Mouse (Mus musculus) cerebellum, adult 18-20 months (tissue): ENCODE measurements around the gene Rabggtb.

Experiments used
- DNase-seq, 2 experiments: peaks; one replicate each; pipeline ENCODE4 v3.0.0; 2021

Rabggtb gene

DNA sequence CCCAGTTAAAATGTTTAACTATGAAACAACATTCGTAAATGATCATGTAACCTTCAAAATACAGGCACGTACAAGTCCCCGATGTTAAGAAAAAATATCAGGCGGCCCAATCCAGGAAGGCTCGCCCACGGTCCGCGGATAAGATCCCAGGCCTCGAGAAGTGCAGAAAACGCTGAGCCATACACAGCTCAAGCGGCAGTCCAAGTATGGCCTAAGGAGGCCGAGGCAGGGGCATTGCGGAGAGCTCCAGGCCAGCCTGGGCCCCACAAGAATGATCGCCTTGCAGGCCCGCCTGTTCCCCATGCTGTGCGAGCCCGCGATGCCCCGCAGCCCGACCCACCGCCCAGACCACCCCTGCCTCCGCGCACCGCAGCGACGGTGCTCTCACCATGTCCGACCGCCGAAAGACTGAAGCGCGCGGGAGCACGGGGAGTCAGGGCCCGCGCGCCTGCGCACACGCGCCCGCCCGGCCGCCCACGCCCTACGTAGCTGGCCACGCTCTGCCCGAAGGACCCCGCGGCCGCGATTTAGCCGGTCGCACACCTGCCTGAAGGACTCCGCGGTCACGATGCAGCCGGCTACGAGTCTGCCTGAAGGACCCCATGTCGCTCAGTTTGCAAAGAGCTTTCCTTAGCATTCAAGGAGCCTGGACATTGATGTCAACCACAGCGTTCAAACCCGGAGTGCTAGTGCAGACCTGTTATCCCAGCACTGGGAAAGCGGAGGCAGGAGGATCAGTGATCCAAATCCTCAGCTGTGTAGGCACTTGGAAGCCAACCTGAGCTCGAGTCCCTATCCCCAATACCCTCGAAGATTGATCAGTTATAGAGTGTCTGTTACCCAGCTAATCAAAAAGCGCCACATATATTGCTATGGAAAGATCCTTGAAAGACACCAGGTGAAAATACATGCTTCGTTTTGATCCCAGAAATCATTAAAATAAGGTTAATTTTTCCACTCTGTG is at the start of gene Rabggtb:
Rabggtb (minus strand) TSS at position 464 of the 964 bp plus-strand sequence.
- DNase-seq, result peak; percentile 94 to 97

DNA sequence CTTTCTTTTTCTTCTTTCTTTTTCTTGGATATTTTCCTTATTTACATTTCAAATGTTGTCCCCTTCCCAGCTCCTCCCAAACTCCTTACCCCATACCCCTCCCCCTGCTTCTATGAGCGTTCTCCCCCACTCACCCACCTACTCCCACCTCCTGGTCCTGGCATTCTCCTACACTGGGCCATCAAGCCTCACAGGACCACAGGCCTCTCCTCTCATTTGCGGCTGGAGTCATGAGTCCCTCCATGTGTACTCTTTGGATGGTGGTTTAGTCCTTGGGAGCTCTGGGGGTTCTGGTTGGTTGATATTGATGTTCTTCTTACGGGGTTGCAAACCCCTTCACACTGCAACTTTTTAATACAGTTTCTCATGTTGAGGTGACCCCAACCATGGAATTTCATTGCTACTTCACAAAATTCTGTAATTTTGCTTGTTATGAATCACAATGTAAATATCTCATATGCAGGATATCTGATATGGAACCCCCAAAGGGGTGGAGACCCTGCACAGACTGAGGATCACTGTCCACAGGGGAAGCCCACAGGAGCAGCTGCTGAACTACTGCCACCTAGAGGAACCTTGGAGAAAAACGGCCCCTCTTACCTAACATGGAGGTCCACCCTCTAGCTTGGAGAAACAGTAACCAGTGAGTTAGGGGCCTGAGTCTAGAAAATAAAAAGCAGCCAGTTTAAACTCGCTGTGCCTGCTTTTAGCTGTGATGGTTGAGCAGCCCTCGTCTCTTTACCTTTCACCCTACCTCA is 49.0 kb upstream of the Rabggtb start:
- no peak for DNase-seq

DNA sequence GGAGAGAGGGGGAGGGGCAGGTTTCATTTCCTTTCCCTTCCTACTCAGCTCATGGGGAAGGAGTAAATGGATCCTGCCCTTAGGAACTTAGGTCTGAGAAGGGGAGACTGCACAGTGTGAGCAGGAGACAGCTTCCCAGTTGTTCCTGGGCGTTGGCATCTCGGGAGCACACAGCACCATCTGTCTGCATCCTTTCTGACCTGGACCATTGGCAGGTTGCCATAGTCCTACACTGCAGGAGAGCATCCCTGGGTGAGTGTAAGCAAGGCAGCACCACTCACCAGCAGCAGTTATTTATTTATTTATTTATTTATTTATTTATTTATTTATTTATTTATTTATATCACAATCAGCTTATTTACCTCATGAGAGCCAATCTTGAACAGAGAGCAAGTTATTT is 48.1 kb upstream of the Rabggtb start:
- DNase-seq, result peak in 1 of 2 experiments; percentile 27

DNA sequence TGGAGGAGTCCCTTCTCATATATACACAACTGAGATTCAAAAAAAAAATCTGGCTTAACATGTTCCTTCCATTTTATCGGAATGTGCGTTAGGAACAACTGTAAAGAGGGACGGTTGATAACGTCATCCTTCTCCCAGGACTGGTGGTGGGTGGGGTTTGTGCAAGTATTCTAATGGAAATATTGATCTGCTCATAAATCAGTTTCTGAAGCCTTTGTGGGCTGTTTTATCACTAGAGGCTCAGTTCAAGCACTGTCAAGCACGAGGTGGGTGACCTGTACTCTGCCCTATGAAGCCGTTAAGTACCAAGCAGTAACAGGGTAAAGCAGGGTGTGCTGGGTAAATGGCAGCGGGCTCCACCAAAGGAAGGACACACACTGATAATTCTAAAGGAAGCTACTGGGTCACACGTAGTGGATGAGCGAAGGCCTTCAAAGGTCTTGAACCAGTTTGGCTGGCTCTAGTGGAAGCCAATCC is 47.0 kb upstream of the Rabggtb start:
- no peak for DNase-seq

DNA sequence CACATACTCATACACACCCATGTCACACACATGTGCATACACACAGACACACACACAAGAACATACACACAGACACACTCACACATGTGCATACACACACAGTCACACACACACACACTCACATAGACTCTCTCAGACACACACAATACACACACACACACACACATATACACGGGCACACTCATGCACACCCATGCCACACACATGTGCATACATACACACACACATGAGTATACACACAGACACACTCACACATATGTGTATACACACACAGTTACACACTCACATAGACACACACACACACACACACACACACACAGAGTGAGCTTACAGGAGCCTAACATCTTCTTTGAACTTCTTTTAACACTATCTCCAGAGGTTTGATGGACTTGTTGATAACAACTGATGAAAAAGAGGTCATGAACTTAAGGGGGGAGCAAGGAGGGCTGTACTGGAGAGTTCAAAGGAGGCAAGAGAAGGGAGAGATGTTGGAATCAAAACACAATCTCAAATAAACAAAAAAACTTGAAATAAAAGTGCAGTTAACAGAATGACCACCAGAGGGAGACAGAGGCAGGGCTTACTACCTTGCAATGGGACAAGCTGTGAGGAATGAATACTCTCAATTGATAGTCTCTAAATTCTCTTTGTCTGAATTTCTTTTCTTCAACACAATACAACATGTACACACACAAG is 46.4 kb upstream of the Rabggtb start:
- DNase-seq, result peak; percentile 17 to 33

DNA sequence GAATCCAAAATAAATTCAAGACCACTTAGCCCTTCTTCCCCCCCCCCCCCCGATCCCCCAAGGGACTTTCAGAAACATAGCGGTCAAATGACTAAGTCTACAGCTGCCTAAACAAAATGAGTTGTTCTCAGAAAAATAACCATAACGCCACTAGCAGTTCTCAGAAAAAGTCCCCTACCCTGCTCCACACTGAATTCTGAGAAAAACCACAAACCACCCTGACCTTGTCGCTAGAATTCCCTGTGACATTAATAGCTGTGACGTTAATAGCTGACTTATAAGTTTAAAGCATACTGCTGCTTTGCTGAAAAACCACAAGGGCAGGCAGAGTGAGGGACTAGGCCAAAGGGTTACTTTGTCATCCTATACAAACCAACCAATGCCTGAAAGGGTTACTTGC is 45.1 kb upstream of the Rabggtb start:
- no peak for DNase-seq

DNA sequence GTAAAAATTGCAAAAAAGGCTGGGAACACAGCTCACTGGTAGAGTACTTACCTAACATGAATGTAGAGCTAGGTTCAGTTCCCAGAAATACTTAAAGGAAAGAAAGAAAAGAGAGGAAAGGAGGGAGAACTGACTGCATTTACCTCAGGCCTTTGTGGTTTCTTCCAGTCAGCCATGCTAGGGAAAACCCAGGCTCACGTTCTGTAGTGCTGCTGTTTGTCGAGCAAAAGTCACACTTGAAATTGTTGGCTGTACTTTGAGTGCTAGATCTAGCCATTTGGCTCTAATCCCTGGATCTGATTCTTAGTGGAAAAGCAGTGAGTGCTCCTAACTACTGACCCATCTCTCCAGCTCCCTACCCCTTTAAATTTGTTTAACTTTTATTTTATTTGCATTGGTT is 35.4 kb upstream of the Rabggtb start:
- DNase-seq, result no peak

DNA sequence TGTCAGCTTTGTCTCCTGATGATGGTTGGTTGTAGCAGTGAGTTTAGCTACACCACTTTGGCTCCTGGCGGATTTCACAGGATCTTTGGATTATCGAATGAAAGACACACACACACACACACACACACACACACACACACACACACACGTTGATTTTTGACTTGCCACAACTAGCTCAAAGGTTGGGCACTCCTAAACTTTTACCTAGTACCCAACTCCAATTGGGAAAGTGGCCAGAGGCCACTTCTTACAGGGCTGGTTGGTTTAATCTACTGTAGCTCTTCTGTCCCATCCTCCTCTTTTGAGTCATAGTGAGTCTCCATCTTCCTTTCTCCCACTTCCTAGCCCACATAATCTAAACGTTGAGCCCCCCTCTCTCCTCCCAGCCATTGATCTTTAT is 34.5 kb upstream of the Rabggtb start:
- no peak for DNase-seq

DNA sequence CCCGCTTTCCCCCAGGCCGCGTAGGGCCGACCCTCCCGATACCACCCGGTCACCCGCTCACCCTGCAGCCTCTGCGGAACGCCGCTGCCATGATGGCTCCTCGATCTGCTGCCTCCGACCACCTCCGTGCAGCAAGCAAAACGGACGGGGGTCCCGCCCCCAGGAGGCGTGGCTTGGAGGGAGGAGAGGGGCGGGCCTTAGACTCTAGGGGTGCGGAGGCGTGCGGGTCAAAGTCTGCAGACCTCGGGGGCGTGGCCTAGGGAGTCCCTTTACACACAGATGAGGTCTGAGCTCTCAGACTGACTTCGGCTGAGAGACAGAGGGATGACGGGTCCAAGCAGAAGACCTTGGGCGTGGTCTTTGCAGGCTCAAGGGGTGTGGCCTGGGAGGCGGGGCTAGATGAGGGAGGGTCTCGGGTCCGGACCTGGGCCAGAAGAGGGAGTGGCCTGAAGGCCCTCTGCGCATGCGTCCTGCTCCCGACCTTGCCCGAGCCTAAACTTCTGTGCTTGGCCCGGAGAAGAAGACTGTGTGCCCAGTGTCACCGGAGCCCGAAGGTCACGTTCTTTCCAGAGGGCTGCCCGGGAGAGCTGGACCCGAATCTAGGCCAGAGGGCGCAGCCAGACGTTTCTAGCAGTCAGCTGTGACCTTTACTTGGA is 31.7 kb upstream of the Rabggtb start, which contains the start of gene Acadm:
Acadm (minus strand) TSS at position 298 of the 656 bp plus-strand sequence.
- DNase-seq, result peak; percentile 95 to 97

DNA sequence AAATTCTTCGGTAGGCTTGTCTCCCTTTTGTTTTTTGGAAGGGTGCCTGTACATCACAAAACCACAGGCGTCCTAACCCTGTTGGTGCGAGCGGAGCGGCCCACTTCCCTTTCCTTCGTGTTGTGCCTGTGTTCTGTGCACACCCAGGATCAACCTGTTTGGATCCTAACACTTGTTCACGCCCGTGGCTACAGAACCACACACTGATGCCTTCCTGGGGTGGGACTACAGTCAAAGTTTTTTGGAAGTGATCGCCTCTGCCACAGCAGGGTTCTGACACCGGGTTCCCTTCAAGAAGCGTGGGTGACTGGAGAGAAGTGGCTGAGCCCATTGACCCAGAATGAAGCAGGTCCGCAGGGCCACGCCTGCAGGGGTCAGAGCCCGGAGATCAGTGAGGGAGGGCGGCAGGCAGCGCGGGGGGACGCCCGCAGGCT is 31.1 kb upstream of the Rabggtb start:
- DNase-seq, result no peak

DNA sequence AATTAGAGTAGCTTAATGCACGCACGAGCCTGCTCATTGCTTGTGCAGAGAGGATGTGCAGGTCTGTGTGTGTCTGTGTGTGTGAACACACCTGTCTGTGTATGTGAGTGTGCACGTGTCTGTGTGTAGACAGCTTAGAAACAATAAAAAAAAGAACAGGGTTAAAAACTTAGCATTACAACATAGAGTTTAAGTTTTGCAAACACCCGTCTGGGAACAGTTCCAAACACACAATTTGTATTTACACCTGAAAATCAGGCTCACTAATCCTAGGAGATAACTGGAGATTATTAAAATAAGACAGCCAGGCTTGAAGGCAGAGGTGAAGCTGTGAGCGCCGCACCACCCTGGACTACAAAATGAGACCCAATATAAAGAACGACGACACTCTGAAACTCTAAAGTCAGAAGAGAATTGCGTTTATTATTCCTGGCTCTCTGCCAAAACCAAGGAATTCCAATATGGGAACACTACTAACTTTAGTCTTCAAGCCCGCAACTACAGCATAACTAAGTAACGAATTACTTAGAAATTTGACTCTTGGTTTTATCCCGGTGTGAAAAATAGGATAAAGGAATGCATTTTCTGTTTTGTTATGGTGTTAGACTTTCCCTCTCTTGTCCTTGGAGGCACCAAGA is 30.3 kb upstream of the Rabggtb start:
- DNase-seq, result no peak

DNA sequence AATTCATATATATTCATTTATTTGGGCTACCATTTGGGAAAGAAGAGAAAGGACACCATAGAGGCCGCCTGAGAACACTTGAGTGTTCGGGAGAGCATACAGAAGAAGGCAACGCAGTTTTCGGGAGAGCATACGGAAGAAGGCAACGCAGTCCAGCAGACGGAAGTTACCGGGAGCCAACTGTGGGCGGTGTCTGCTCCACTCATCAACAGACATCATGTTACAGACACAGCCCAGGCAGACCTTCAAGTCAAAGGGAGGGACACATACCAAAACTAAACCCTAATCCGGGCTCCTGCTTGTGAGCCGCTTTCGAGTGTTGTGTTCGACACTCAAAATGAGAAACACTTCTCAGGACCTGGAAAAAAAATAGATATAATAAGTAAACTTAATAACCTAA is 28.8 kb upstream of the Rabggtb start:
- DNase-seq, result no peak

DNA sequence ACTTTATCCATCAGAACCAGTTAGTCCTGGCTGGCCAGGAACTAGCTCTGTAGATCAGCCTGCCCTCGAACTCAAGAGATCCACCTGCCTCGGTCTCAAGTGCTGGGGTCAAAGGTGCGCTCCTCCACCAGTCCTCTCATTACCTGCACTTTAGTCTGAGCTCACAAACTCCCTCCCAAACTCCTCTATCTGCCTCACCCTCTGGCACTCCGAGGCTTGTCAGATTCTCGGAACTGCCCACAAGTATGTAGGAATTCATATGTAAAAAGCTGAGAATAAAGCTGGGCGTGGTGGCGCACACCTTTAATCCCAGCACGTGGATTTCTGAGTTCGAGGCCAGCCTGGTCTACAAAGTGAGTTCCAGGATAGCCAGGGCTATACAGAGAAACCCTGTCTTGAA is 27.7 kb upstream of the Rabggtb start:
- DNase-seq, result no peak

DNA sequence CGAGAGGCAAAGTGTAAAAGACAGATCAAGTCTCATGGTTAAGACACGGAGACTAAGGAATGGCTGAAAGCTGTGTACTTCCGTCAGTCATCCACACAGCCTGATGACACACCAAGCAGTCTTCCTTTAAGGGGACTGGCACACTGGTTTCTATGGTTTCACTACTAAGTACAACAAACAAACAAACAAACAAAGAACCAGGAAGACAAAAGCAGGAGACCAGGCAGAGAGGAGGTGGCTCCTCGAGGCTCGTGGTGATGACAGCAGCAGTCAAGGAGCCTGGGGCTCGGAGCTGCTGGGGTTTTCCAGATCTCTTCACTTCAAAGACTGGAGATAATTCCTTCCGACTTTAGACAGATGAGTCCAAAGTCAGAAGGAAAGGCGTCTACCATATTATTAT is 27.2 kb upstream of the Rabggtb start:
- DNase-seq, result no peak

DNA sequence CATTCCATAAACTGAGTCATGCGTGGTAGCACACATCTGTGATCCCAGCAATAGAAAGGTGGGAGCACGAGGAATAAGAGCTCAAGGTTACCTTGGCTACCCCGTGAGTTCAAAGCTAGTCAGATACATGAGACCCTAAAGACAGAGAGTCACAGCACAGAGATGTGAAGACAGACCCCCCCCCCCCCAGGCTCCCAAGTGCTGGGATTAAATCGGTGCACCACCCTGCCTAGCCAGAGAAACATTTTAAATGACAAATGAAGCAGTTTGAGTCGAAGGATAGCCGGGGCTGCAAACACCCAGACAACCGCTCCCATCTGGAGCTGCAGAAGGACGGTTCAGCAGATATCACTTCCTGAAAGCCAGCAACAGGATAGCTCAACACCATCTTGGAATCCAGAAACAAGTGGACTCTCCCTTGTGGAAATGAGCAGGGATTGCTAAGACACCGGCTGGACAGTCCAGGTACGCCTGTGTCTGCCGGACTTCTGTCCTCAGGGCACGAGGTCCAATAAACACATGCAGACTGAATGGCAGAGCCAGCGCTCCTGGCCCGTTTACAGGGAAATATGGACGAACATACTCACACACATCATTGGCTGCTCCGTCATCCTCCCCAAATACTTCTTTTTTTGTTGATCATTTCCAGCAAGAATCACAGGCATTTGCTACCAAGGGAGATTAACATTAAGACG is 24.5 kb upstream of the Rabggtb start:
- DNase-seq, result no peak

DNA sequence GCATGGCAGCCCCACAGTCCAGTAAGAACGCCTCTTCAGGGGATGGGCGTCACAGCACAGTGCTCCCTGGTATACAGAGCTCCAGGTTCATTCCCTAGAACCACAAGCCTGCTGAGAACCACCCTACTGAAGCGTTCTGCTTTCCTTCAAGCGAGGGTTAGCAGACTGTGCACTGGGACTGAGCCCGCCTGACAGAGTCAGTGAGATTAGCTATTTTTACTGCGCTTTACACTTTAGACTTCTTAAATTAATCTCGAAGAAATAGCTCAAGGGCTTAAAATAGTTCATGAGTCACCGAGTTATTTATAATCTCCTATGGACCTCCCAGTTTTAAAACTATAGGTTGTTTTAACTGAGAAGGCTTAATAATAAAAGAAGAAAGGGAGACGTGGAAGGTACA is 23.1 kb upstream of the Rabggtb start:
- DNase-seq, result no peak

DNA sequence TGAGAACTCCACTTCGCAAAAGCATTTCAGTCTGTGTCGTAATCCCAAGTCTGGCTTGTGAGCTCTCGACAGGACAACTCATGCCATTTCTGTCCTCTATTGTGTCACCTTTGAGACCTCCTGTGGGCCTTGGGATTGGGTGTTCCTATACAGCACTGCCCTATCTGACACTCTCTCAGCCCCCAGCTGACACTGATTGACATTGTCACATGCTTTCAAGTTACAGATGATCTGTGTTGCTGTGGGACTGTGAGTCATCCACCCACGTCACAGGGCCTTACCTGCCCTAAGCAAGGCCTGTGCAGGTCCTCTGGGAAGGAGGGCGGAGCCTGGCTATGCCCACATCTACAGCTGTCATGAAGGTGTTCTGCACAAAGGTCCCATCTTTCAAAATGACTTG is 19.7 kb upstream of the Rabggtb start:
- DNase-seq, result no peak

DNA sequence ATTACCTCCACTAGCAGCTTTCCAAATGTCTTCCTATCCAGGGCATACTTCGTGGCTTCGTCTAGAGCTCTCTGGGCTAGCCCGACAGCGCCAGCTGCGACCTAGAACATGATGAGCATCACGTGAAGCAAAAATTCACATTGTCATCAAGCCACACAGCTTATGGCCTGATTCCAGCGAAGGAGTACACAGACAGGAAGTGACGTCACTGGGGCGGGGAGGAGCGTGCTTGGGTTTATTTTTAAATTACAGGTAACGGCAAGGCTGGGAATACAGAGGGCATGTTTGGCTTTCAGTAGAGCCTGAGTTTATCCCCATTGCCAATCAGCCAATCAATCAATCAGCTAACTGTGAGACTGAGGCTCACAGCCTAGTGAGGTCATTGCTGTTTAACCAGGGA is 16.7 kb upstream of the Rabggtb start:
- no peak for DNase-seq

DNA sequence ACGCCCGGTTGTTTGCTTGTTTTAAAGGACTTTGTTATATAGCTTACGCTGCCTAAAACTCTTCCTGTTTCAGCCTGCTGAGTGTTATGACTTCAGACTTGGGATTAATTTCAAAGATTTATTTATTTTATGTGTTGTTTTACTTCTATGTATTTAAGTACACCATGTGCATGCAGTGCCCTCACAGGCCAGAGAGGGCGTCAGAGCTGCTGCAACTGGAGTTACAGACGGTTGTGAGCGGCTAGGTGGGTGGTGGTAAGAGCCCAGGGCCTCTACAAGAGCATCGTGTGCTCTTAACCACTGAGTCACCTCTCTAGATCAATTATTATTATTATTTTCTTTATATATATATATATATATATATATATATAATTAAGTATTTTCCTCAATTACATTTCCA is 13.5 kb upstream of the Rabggtb start:
- no peak for DNase-seq

DNA sequence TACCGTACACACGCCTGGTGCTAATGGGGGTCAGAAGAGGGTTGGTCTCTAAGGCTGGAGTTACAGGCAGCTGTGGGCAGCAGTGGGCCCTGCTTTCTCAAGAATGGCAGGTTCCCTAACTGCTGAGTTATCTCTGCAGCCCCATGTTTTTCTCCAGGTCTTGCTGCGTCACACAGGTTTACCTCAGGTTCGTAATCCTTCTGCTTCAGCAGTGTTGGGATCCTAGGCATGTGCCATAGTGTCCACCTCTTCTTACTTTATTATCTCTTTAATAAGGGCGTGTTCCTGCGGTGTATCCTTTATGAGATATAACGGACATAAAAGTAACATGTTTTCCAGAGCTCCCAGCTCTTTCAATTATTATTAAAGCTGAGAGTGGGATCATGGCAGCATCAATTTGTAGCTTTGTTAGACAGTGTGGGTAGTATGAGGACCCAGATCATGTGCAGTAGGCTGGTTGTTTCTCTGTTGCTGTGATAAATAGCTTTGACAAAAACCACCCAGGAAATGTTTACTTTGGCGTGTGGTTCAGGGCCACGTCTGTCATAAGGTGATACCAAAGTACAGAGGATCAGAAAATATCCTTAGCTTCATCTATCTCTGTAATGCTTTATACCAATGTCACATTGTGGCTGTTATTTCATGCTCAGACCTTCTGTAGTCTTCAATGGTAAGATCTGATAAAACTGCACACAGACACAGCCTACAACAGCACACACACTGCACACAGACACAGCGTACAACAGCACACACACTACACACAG is 8.5 kb upstream of the Rabggtb start:
- no peak for DNase-seq

DNA sequence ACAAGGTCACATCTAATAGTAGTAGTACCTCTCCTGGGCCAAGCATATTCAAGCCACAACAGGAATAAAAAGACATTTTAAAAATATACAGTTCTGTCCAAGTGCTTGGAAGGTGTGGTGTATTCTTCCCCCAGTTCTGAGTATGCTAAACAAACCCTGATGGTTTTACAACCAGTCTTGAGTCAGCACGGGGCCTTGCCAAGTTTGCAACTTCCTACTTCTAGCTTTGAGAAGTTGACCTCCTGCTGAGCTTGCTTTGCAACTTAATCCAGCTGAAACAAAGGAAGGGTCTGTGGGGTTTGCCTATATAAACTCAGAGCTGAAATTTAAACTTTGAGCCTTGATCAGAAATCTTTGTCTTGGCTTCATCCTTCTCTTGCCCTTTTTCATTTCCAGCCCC is 4.4 kb upstream of the Rabggtb start:
- no peak for DNase-seq
